Mouse (Mus musculus): ENCODE measurements around the gene L2hgdh. TPM values are rescaled to one million over a fixed set of nuclear protein-coding genes. Genes with fewer than 3 reads are reported as not detected.

L2hgdh gene
- 5.4 and 7.5 TPM in 2 replicates for polyA plus RNA-seq (2012; rRNA removed)
- 9.3 and 11.6 TPM in 2 replicates for polyA plus RNA-seq (2014; fragmentation: Nextera tagmentation; extraction: Ambion mirVana)

- no peaks in the 10 kb centered on the region; the same call in 1 of the 2 replicates for H3K36me3 ChIP-seq (replicated peaks; ENCODE audit: control insufficient read depth, insufficient read depth, low read depth)
- no peaks in the 10 kb centered on the region for H3K27me3 ChIP-seq (ENCODE audit: control insufficient read depth, insufficient read depth, low read length)
- H3K4me2 ChIP-seq (ENCODE audit: low read depth) = peak within 1 kb of the TSS; percentile 95
- H3K9ac ChIP-seq (replicated peaks) = peak within 1 kb of the TSS; percentile 84
- H3K4me3 ChIP-seq (ENCODE audit: insufficient read depth in 1 of 2, low read depth in 2 of 2, low read length in 2 of 2) = peak within 1 kb of the TSS; percentile 75 to 77
- ATAC-seq (ENCODE audit: insufficient read depth) = peak; percentile 90
- no peaks in the 10 kb centered on the region for H3K9me3 ChIP-seq (ENCODE audit: control insufficient read depth, low read length)
- DNase-seq (ENCODE audit: low read depth in 3 of 3, low spot score in 3 of 3) = peak; percentile 94 to 97 (median 94)
- no peak for TF ChIP-seq EP300 (IDR thresholded peaks at IDR 0.05; ENCODE audit: low read depth)
- peak; percentile 13; the same call in 1 of the 2 replicates for TF ChIP-seq CTCF (IDR thresholded peaks at IDR 0.05; ENCODE audit: low read depth)
- under 1% methylated on average over 60 of the region's 60 CpGs for WGBS (ENCODE audit: insufficient replicate concordance)
- H3K27ac ChIP-seq = peak within 1 kb of the TSS; percentile 97
- peaks cover 10% of the 10 kb centered on the region in 2 experiments for H3K4me1 ChIP-seq (replicated peaks; ENCODE audit: control insufficient read depth in 2 of 2, insufficient read depth in 2 of 2, low read length in 1 of 2)
These were observed at the start of gene L2hgdh, which contains the start of gene Atp5s for GRCm38 (mm10) chr12:69724711-69725460. L2hgdh (minus strand) TSS chr12:69724873. Atp5s (plus strand) TSS chr12:69724950.

DNA sequence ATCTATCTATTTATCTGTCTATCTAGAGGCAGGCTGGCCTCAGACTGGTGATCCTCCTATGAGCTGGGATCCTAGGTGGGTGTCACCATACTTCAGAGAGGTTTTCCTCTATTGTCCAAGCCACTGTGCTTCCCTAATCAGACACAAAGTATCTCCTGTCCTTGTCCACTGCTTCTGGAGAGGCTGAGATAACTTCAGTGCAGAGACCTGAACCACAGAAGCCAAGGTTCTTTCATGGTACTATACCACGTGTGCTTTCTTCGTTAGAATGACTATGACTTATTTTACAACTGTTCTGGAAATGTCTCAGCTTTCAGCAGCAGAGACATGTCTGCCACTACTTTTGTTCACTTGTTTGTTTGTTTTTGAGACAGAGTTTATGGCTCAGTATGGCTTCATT is 44.2 kb upstream of the L2hgdh start:
- Histone ChIP-seq H3K9ac (replicated peaks) (no peak overlapping the region; the same call in 1 of the 2 replicates), H3K27me3 (ENCODE audit: control insufficient read depth, insufficient read depth, low read length) (no peaks in the 10 kb centered on the region), H3K36me3 (replicated peaks; ENCODE audit: control insufficient read depth, insufficient read depth, low read depth) (no peaks in the 10 kb centered on the region), H3K4me2 (ENCODE audit: low read depth) (no peak overlapping the region), H3K4me3 (ENCODE audit: insufficient read depth in 1 of 2, low read depth in 2 of 2, low read length in 2 of 2) (no peak overlapping the region), H3K27ac (peak overlapping the region; percentile 25; the same call in 1 of the 2 replicates), H3K4me1 (replicated peaks; ENCODE audit: control insufficient read depth in 2 of 2, insufficient read depth in 2 of 2, low read length in 1 of 2) (peaks cover 17 to 32% of the 10 kb centered on the region in 2 experiments), H3K9me3 (ENCODE audit: control insufficient read depth, low read length) (no peaks in the 10 kb centered on the region)
- no peak; the same call in 1 of the 2 replicates for TF ChIP-seq EP300 (IDR thresholded peaks at IDR 0.05; ENCODE audit: low read depth)
- TF ChIP-seq CTCF (IDR thresholded peaks at IDR 0.05; ENCODE audit: low read depth) = no peak
- ATAC-seq (ENCODE audit: insufficient read depth) (peak; percentile 45; the same call in 1 of the 2 replicates), DNase-seq (ENCODE audit: low read depth in 3 of 3, low spot score in 3 of 3) (no peak)
- 15% methylated on average over 2 of the region's 2 CpGs for WGBS (ENCODE audit: insufficient replicate concordance)

DNA sequence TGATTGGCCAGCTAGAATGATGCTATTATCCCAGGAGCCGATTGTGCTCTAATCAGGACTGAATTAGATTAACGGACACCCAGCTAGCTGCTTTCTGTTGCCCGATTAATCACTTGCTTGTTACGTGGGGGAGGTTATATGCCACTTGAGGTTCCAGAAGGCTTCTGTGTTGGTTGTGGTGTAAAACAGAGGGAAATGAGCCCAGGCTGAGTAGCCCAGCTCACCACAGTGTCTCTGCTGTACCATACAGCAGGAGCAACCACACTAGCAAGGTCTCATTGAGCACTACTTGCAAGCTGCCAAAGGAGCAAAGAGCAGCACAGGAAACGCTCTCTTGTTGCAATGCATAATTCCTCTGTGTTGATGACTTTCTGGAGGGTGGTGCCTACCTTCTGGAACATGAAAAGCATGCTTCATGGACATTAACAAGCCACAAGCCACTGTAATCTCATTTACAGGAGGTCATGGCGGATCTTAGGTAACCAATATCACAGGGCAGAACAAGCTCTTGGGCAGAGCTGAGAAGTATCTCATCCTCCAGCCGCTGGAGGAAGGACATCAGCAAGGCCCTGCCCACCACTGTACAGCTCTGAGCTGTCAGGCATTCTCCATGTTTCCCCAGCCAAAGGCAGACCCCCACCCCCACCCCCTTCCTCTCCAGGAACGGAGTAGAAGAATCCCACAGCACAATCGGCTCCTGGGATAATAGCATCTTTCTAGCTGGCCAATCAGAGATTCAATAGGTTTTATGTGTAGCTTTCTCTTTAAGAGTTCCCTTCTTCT is 43.0 kb upstream of the L2hgdh start:
- Histone ChIP-seq H3K4me1 (replicated peaks; ENCODE audit: control insufficient read depth in 2 of 2, insufficient read depth in 2 of 2, low read length in 1 of 2) (peaks cover 20 to 40% of the 10 kb centered on the region in 2 experiments), H3K36me3 (replicated peaks; ENCODE audit: control insufficient read depth, insufficient read depth, low read depth) (no peaks in the 10 kb centered on the region), H3K9ac (replicated peaks) (peak overlapping the region; percentile 23; the same call in 1 of the 2 replicates), H3K4me2 (ENCODE audit: low read depth) (no peak overlapping the region), H3K9me3 (ENCODE audit: control insufficient read depth, low read length) (no peaks in the 10 kb centered on the region), H3K27ac (peak overlapping the region; percentile 18; the same call in 1 of the 2 replicates), H3K4me3 (ENCODE audit: insufficient read depth in 1 of 2, low read depth in 2 of 2, low read length in 2 of 2) (no peak overlapping the region), H3K27me3 (ENCODE audit: control insufficient read depth, insufficient read depth, low read length) (no peaks in the 10 kb centered on the region)
- ATAC-seq (ENCODE audit: insufficient read depth) (no peak; the same call in 1 of the 2 replicates), DNase-seq (ENCODE audit: low read depth in 3 of 3, low spot score in 3 of 3) (no peak)
- WGBS (ENCODE audit: insufficient replicate concordance) = 49% methylated on average over 9 of the region's 9 CpGs
- TF ChIP-seq EP300 (IDR thresholded peaks at IDR 0.05; ENCODE audit: low read depth) = no peak
- TF ChIP-seq CTCF (IDR thresholded peaks at IDR 0.05; ENCODE audit: low read depth) = no peak

- H3K9ac ChIP-seq (replicated peaks) = no peak overlapping the region; the same call in 1 of the 2 replicates
- H3K36me3 ChIP-seq (replicated peaks; ENCODE audit: control insufficient read depth, insufficient read depth, low read depth) = no peaks in the 10 kb centered on the region
- no peak overlapping the region for H3K4me3 ChIP-seq (ENCODE audit: insufficient read depth in 1 of 2, low read depth in 2 of 2, low read length in 2 of 2)
- TF ChIP-seq CTCF (IDR thresholded peaks at IDR 0.05; ENCODE audit: low read depth) (no peak), EP300 (IDR thresholded peaks at IDR 0.05; ENCODE audit: low read depth) (no peak)
- DNase-seq (ENCODE audit: low read depth in 3 of 3, low spot score in 3 of 3) = no peak
- peaks cover 23 to 37% of the 10 kb centered on the region in 2 experiments for H3K4me1 ChIP-seq (replicated peaks; ENCODE audit: control insufficient read depth in 2 of 2, insufficient read depth in 2 of 2, low read length in 1 of 2)
- H3K4me2 ChIP-seq (ENCODE audit: low read depth) = no peak overlapping the region
- 53% methylated on average over 10 of the region's 10 CpGs for WGBS (ENCODE audit: insufficient replicate concordance)
- 0 out of 2 replicates have a peak, but pooled peaks have one; percentile 29 for ATAC-seq (ENCODE audit: insufficient read depth)
- H3K27me3 ChIP-seq (ENCODE audit: control insufficient read depth, insufficient read depth, low read length) = no peaks in the 10 kb centered on the region
- peak overlapping the region; percentile 25; the same call in 1 of the 2 replicates for H3K27ac ChIP-seq
- no peaks in the 10 kb centered on the region for H3K9me3 ChIP-seq (ENCODE audit: control insufficient read depth, low read length)
These were observed 41.7 kb upstream of the L2hgdh start for GRCm38 (mm10) chr12:69766185-69766904.

Data from liver, embryonic 14.5 days (tissue).